Comparison of ENCODE assay signal across 8 mouse cellular contexts in the genomic region with DNA sequence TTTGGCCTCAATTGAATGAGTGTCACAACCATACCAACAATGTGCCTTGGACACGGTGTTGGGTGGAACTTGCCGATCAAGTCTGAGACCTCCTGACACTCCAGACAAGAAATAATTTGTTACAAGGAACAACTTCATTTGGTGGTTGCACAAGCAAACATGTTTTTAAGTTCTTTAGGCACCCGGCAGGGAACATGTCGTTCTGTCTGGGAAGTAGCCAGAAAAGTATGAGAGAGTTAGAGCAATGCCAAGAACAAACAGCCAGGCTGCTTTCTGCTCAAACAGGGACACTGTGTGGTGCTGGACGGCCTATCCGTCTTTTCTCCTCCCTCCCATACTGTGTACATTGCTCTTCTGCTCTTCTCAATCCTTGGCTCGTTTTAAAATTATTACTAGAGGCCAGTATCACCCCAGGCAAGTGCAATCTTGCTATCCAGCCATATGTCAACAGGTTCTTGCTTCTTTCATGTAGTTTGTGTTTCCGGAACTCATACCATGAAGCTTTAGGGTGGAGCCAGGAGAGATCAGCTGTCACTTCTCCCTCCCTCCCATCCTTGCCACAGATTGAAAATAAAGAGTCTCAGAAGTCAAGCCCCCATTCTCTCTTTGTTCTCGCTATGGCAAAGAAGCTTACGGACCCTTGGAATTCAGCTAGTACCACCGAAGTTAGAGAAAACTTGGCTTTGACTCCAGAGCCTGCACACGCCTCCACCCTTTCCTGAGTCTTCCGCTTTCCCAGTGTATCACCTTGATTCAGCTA. TPM values are rescaled to one million over a fixed set of nuclear protein-coding genes. Genes with fewer than 3 reads are reported as not detected.
DNase-seq lines count a peak whose midpoint lies in the region; ATAC-seq lines count a peak whose summit lies in the region.

No protein-coding gene starts in this region.

- peak; percentile 64 for ATAC-seq in kidney, embryonic 16.5 days (ENCODE audit: low FRiP score, low TSS enrichment)
- no peak for ATAC-seq in liver, embryonic 16.5 days (ENCODE audit: low read depth)
- ATAC-seq in activated CD4-positive, CD25-positive, alpha-beta regulatory T cell, adult 4 months: no peak

- no peak overlapping the region for H3K9ac ChIP-seq in kidney, embryonic 16.5 days (replicated peaks; ENCODE audit: low read length)
- no peak overlapping the region for H3K9ac ChIP-seq in liver, embryonic 16.5 days (ENCODE audit: low read depth, low read length)

- H3K27me3 ChIP-seq in kidney, embryonic 16.5 days (ENCODE audit: insufficient read depth, low read length): no peaks in the 10 kb centered on the region
- no peaks in the 10 kb centered on the region for H3K27me3 ChIP-seq in liver, embryonic 16.5 days (ENCODE audit: control insufficient read depth, insufficient read depth, low read depth, low read length)

- peak; percentile 50 to 55 for DNase-seq in frontal cortex, postnatal 36 days (ENCODE audit: low spot score in 2 of 2)
- no peak for DNase-seq in frontal cortex, postnatal 25 days (ENCODE audit: low spot score in 2 of 2)
- peak; percentile 99 for DNase-seq in adipocyte (ENCODE audit: low spot score)
- peak; percentile 84 for DNase-seq in heart, adult 8-10 months (ENCODE audit: low spot score)
- DNase-seq in urinary bladder, postnatal 25 days (ENCODE audit: low spot score): peak; percentile 10

- 27% methylated on average over 13 of the region's 13 CpGs for WGBS in kidney, embryonic 16.5 days
- 29% methylated on average over 13 of the region's 13 CpGs for WGBS in liver, embryonic 16.5 days (ENCODE audit: insufficient replicate concordance)

- H3K36me3 ChIP-seq in kidney, embryonic 16.5 days (ENCODE audit: insufficient read depth, low read length): no peaks in the 10 kb centered on the region
- no peaks in the 10 kb centered on the region for H3K36me3 ChIP-seq in liver, embryonic 16.5 days (ENCODE audit: control insufficient read depth, insufficient read depth)

- H3K9me3 ChIP-seq in kidney, embryonic 16.5 days (ENCODE audit: low read length): no peaks in the 10 kb centered on the region
- H3K9me3 ChIP-seq in liver, embryonic 16.5 days (replicated peaks; ENCODE audit: control insufficient read depth, low read length): no peaks in the 10 kb centered on the region

- no peak overlapping the region for H3K27ac ChIP-seq in kidney, embryonic 16.5 days (ENCODE audit: low read length)
- H3K27ac ChIP-seq in liver, embryonic 16.5 days (ENCODE audit: low read length): no peak overlapping the region

- peaks cover 12% of the 10 kb centered on the region for H3K4me1 ChIP-seq in kidney, embryonic 16.5 days (ENCODE audit: insufficient read depth, low read length)
- H3K4me1 ChIP-seq in liver, embryonic 16.5 days (ENCODE audit: control insufficient read depth, low read depth, low read length): peaks cover 11% of the 10 kb centered on the region

- 0 out of 2 replicates have a peak overlapping the region, but pooled peaks have one; percentile 6 for H3K4me3 ChIP-seq in kidney, embryonic 16.5 days (ENCODE audit: low read length)
- H3K4me3 ChIP-seq in liver, embryonic 16.5 days (ENCODE audit: low read depth, low read length): no peak overlapping the region

- H3K4me2 ChIP-seq in kidney, embryonic 16.5 days (replicated peaks; ENCODE audit: low read depth, low read length): peak overlapping the region; percentile 37
- H3K4me2 ChIP-seq in liver, embryonic 16.5 days (ENCODE audit: low read depth, low read length): peak overlapping the region; percentile 21; the same call in 1 of the 2 replicates

RNA-seq across cellular contexts. Expression of gene Pdk4, which starts 52.8 kb away (rescaled TPM):
- 100 to 1,000 TPM; 285 to 511 (median 332) TPM for total RNA-seq in heart, adult 8-10 months (2022)
- polyA plus RNA-seq in kidney, embryonic 16.5 days (2015; fragmentation: Nextera tagmentation; extraction: Ambion mirVana): 3.6 and 4.2 TPM in 2 replicates
- polyA plus RNA-seq in liver, embryonic 16.5 days (2015; fragmentation: Nextera tagmentation; extraction: Ambion mirVana): 3.6 and 4.1 TPM in 2 replicates
- polyA plus RNA-seq in activated CD4-positive, CD25-positive, alpha-beta regulatory T cell, adult 4 months (2017; shearing (Covaris generic)): not detected

Comparison
In these comparisons a context has a peak if more than half of its experiments do, and no peak if none do; other contexts are left out.
1. DNase-seq: peak in frontal cortex, postnatal 36 days (2 of 2), adipocyte (single experiment), heart, adult 8-10 months (single experiment) and urinary bladder, postnatal 25 days (single experiment); none in frontal cortex, postnatal 25 days (0 of 2).